Mouse (Mus musculus): ENCODE data around the gene Ube2k.
"Not testable (repeated sequence)": the region's sequence is repeated elsewhere in the genome, so short reads cannot be mapped to it uniquely, and the experiment has no call there.

Gene Ube2k

DNA sequence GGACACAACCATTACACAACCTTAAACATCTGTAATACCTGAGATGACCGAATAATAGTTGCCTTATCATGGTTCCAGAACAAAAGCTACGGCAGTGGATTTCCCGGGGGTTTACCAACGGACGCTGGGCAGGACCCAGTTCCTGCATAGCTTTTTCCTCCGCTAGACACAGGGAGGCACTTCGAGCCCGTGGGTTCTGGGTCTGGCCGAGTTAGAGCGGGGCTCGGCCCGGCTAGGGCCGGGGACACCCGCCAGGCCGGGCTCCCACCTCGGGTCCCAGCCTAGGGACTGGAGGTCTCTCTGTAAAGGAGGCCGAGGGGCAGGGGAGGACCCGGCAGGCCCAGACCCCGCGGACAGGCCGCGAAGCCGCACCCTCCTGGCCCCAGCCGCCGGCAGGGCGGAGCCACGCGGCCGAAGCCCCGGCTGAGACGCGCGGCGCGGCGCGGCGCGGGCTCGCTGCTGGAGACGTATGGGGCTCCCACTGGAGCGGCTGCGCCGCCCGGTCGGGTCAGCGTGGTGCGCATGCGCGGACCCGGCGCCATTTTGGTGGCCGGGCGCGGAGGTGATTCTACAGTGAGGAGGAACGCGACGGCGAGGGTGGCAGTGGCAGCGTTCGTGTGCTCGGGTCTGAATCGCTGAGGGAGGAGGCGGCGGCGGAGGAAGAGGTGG, at the start of gene Ube2k, which contains the start of gene Smim14:
TSS of gene Ube2k (plus strand) at position 483 of the 669 bp plus-strand sequence.
TSS of gene Smim14 (minus strand) at position 434 of the 669 bp plus-strand sequence.
- peak; percentile 94 to 96 for DNase-seq (ENCODE audit: low spot score in 2 of 2)

DNA sequence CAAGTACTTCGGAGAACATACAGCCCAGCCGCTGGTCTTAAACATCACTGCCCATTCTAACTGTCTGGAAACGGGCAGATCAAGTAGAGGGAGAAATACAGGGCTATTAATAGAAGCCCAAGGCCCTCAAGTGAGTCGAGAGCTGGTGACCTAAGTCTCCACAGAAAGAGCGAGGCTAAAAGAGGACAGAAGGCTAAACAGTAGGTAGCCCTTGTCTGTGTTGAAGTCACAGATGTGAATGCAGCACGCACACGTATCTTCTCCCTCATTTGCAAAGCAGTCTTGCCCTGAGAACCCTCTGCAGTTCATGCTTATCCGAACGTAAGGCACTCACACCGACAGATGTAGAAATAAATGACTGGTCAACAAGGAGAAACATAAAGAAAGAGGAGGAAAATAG, 49.7 kb upstream of the Ube2k start:
- DNase-seq (ENCODE audit: low spot score in 2 of 2) = no peak

DNA sequence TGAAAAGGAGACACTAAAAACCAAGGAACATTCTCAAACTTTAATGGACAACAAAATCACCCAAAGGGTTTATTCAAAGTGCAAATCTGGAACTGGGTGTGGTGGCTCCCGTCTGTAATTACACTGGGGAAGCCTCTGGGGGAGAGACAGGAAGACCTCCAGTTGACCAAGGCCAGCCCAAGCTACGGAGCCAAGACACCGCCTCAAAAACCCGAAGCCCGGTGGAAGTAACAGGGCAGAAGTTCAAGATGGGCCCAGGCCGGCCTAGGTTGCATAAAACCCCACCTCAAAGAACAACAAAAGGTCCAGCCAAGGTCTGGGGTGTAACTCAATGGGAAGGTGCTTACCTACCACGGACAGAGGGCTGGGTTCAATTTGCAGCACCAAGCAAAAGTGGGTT, 48.3 kb upstream of the Ube2k start:
- DNase-seq (ENCODE audit: low spot score in 2 of 2) = peak in 1 of 2 experiments; percentile 25

DNA sequence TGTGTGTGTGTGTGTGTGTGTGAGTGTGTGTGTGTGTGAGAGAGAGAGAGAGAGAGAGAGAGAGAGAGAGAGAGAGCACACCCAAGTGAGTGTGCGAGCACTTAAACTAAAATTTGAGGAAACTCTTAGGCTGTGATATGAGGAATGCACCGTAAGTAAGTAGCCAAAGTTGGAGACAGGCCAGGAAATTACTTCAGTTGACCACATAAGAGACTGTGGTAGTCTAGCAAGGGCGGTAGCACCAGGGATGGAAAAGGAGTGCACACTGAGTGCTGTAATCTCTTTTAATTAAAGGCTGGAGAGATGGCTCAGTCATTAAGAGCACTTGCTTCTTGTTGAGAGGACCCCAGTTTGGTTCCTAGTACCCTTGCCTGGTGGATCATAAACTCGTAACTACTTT, 47.2 kb upstream of the Ube2k start:
- DNase-seq (ENCODE audit: low spot score in 2 of 2) = no peak

DNA sequence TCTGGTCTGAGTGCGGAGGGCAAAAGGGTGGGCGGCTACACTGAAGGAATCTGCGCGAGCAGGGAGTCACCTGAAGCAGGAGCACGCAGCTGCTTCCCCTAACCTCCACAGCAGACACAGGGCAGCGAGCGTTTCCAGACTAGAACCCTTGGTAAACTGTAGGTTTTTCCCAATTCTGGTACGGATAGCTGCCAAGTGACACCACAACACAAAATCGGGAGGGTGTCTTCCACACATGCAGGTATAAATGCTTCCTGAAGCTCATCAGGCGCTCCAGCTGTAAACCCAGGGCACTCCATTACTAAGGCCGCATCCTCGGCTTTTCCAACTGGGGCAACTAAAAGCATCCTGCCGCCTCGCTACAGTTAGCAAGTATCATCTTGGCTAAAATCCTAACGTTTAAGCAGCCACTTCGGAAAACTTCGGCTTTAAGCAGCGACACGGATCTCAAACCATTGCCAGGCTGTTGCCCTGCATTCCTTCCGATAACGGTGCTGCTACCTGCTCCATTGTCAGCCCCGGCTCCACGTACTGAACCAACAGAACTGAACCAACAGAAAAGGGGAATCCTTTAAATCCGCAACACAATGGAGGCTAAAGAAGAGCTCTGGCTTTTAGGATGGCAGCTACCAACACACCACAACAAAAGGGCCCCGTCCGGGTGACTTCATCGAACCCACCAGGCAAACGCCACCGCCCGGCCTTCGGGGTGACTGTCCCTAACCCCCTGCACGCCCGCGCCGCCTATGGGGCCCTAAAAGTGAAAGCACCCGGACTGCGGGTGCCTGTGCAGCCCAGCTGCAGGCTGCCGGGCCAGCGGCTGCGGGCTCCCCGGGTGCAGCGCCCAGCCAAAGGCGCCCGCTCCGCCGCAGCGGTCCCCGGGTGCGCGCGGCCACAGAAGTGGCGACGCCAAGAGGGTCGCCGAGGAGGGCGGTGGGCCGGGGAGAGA, 45.0 kb upstream of the Ube2k start:
- DNase-seq (ENCODE audit: low spot score in 2 of 2) = peak; percentile 70 to 85

DNA sequence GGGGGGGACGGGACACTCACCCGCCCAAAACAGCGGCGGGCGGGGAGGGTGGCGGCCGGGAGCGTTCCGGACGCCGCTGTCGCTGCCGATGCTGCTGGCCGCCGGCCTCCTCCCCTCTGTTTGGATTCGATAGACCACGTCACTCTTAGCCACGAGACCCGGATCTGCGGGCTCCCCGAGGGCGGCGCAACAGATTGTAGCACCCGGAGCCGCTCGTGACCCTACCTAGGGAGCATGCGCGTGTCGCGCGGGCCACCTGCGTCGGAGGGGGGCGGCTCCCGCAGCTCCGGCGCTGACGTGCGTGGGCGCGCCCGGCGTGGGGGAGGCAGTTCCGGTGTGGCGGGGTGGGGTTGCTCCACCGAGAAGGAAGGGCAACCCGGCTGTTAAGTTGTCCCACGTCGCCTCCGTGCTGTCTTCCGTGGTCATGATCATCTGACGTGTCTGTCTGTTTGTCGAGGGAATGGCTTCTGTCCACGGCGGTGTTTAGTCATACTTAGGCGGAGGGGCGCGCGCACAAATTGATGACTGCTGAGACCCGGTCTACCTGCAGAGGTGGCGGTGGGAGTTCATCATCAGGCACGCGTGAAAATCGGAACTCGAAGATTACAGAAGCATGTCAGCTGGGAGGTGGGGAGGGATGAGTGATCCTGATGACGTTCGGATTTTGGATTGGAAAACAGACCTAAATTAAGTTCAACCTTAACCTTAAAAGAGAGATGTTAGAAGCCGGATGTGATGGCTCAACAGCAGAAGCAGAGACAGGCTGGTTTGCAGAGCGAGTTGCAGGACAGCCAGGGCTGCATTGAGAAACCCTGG, 44.1 kb upstream of the Ube2k start, which contains the start of gene Gm43552:
TSS of gene Gm43552 (minus strand) at position 118 of the 816 bp plus-strand sequence.
- DNase-seq (ENCODE audit: low spot score in 2 of 2) = peak; percentile 80 to 94

DNA sequence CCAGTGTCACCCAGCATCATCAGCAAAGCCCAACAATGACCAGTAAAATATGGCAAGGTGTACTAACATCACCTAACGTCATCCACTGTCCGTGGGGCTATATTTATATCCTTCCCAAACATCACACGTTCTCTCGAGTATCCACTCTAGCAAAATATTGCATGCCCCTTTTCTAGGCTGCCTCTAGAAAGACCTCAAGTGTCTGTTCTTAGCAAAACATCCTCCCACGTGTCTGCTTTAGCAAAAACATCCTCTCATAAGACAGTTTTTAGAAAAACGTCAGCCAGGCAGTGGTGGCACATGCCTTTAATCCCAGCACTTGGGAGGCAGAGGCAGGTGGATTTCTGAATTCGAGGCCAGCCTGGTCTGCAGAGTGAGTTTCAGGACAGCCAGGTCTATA, 36.8 kb upstream of the Ube2k start:
- no peak for DNase-seq (ENCODE audit: low spot score in 2 of 2)

DNA sequence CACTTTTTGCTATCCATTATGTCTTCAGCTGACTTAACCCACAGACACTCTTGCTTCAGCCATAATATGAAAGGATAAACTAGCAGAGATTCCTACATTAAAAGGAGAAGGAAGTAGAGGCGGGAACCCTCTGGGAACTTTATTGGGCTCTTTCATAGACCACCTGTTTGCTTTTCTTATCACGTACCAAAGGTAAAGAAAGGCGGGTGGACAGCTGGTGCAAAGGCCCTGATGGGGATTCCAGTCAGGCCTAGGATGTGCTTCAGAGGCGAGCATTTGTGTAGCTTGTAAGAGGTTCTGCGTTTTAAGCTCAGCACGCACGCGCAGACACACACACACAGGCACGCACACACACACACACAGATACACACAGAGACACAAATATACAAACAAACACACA, 35.6 kb upstream of the Ube2k start:
- no peak for DNase-seq (ENCODE audit: low spot score in 2 of 2)

DNA sequence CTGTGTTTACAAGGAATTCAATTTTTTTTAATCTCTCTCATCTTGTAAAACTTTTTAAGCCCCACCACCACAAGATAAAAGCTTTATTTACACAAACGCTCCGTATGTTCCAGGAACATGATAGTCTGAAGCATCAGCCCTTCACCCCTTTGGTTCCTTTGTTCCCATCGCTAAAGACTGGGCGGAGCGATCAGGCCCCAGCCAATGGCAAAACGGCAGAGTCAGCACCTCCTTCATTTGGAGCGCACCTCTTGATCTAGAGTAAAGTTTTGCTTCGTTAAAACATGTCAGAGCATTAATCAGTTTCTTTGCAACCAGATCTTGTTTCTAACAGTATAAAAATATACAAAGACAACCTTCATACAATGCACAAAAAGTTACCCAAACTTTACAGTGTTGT, 31.2 kb upstream of the Ube2k start:
- peak in 1 of 2 experiments; percentile 42 for DNase-seq (ENCODE audit: low spot score in 2 of 2)

DNA sequence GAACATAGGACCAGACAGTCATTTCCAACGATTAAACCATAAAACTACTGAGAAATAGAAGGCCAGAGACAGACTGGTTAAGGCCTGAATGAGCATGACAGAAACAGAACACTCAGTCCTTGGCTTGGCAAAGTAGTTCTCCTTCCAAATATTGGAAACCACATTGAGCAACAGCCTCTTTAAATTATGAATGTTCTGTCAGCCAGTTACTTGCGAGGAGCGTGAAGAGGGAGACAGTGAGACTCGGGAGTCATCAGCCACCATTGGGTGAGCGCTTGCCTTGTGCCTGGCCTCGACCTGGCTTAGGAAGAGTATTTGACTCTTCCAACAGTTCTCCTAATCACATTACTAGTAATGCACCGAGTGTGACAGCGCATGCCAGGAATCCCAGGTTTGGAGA, 28.6 kb upstream of the Ube2k start:
- DNase-seq (ENCODE audit: low spot score in 2 of 2) = no peak

DNA sequence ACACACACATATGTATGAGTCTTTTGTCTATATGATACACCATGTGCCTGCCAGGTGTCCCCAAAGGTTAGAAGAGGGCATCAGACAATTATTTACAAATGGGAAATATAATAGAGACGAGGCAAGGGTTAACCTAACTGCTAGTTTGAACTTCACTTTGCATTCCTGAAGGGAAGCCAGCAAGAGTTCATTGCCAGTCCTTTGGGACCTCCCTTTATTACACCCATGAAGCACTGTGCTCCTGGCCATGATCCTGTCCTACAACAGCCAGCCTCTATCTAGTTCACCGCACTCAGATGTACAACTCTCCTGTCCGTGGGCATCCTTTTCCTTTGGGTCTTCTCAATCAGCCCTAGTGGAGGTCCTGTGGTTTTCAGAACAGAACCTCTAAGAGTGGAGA, 23.5 kb upstream of the Ube2k start:
- DNase-seq (ENCODE audit: low spot score in 2 of 2) = no peak

DNA sequence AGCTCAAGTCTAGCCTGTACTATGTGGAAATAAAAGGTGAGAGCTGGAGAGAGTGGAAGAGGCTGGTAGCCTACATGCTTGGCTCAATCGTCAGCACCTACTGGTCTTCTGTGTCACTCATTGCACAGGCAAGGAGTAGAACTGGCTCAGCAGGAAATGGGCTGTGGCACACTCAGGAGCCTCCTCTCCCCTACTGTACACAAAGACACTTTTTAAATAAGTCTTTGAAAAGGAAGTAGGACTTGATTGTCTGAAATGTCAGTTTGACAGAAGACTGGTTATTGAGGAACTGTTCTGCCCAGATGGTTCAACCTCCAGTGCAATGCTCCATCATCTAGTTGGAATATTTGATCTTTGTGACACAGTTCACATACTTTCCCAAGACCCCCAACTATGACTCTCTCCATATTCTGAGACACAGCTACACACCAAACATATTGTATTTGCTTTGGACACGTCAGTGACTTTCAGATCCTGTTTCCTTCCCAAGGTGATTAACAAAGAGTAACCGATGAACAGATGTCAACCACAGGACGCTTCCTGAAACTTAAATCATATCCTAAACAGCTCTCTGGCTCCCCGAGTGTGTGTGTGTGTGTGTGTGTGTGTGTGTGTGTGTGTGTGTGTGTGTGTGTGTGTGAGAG, 22.3 kb upstream of the Ube2k start:
- no peak for DNase-seq (ENCODE audit: low spot score in 2 of 2)

DNA sequence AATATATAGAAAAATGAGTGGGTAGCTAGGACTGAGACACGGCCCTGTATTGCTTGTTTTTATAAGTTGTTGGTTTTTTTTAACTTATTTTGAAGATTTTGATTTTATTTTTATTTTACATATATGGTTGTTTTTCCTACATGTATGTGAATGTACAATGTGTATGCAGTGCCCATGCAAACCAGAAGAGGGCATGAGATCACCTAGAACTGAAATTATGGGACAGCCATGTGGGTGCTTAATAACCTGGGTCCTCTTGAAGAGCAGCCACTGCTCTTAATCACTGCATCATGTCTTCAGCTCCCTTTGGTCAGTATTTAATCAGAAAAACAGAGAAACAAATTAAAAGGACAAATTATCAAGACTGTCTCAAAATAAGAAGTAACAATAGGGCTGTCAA, 15.2 kb upstream of the Ube2k start:
- DNase-seq (ENCODE audit: low spot score in 2 of 2) = peak in 1 of 2 experiments; percentile 25

DNA sequence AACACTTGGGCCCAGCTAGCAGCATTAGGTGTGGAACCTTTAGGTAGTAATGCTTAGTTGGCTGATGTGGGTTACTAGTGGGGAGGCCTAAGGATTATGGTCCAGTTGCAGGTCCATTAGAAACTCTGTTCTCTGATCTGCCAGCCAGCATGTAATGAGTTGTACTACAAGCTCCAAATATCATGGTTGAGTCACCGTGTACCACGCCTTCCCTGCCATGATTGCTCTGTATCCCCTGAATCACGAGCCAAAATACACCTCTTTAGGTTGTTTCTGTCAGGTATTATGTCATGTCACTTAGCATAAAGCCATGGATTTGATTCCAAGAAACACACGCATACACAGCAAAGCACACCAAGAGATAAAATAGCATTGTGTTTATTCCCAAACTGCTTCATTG, 12.2 kb upstream of the Ube2k start:
- DNase-seq (ENCODE audit: low spot score in 2 of 2) = no peak

DNA sequence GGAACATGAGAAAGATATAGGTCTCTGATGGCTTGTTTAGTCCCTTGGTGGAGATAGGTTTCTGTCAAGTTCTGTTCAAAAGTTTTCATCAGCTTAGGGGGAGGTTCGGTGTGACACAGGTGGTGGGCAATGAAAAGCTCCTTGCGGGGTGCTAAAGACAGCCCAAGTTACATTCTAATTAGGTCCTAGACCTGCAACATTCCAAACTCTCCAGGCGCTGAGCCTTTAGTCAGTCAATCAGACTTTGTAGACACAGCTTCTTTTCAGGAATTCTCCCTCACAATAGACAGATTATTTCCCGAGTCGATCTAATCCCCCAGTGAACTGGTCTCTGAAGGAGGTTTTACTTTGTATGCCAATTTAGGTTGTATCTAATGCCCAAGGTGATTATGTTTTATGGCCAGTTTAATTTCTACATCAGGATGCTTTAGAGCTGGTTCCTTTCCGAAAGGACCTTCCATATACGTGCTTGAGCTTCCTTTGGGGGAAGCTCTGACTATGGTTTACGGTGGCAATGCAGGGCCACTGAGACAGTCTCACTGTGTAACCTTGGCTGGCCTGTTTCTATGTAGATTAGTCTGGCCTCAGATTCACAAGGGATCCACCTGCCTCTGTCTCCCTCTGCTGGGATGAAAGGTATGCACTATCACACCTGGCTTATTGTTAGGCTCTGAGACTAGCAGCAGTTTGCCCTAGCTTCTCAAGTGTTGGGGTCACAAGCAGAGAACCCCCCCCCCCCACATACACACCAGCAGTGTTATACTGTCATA, 11.2 kb upstream of the Ube2k start:
- peak in 1 of 2 experiments; percentile 38 for DNase-seq (ENCODE audit: low spot score in 2 of 2)

DNA sequence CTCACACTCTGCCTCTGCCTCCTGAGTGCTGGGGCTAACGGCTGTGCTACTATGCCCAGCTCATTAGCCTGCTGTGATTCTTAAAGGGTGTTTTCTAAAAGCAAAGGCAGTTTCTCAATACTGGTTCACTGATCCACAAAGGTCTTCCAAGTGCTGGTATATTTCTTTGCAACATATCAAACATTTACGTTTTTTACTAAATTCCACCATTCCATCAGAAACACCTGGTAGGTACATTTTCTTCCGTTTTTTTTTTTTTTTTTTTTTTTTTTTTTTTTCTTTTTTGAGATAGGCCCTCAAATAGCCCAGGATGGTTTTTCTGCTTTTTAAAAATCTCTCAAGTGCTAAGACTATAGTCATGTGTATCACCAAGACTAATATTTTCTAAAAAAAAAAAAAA, 5.8 kb upstream of the Ube2k start:
- DNase-seq (ENCODE audit: low spot score in 2 of 2) = no peak

DNA sequence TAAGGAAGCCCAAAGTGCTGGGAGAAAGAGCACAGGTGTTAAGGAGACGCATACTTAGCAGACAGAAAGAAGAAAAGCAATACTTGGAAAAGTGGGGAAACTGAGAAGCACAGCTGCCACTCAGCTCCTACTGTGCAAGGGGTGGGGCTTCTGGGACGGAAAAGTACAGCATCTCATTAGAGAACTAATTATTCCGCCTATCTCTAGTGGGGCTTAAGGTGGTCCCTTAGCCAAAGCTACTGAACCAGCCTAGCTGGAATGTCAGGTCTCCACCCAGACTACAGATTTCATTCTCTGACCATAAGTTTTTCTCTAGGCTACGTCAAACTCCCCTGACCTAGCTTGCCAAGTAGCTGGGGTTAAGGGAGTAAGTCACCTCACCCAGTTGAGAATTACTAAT, 2.5 kb upstream of the Ube2k start:
- no peak for DNase-seq (ENCODE audit: low spot score in 2 of 2)

DNA sequence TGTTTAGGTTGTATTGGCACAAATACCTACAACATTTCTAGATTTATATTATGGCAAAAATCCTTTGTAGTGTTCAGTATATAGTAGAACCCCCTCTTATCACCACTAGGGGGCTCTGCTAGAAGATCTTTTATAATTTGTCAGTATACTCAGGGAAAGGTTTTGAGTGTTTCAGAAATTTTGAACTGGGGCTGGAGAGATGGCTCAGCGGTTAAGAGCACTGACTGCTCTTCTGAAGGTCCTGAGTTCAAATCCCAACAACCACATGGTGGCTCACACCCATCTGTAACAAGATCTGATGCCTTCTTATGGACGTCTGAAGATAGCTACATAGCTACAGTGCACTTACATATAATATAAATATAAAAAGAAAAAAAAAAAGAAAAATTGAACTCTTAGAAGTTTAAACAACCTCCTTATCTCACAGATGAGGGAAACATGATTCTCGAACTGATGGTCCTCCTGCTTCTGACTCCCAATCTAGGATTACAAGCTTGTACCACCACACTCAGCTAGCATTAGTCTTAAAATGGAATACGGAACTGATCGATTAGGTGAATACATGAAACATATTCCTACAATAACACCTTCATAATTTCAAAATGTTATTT, 1.5 kb upstream of the Ube2k start:
- peak; percentile 29 to 36 for DNase-seq (ENCODE audit: low spot score in 2 of 2)

DNA sequence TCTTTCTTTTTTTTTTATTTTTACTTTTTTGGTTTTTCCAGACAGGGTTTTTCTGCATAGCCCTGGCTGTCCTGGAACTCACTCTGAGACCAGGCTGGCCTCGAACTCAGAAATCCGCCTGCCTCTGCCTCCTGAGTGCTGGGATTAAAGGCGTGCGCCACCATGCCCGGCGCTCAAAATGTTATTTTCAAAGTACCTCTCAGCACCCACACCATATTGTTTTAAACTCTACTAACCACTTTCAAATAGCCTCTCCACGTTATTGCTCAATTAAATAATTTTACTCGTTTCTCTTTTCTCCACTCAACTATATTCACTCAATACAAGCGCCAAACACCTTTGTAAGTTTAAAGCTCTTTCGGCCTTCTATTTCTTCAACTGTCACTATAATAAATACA, 966 bp upstream of the Ube2k start:
- not testable (repeated sequence) for DNase-seq (ENCODE audit: low spot score in 2 of 2)

DNA sequence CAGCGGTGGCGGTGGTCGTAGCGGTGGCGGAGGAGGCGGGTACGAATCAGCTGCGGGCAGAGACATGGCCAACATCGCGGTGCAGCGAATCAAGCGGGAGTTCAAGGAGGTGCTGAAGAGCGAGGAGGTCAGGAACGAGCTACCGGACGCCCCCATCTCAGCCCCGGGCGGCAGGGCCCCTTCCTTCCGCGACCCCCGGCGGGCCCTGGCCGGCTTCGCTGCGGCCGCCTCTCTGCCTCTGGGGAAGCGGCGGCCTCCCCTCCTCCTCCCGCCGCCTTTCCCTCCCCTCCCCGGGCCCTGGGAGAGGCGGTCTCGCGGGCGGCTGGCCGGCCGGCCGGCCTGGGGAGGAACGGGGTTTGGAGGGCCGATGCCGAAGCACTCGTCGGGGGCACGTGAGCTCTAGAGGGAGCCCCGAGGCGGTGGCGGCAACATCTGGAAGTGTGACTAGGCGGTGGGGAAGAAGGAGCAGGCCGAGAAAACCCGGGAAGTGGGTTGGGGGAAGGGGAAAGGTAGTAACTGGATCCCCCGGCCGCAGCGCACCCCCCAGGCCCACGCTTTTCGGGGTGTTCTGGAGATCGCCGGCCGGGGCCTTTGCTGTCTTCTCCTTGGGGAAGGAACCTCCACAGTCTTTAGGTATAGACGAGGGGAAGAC, 513 bp downstream of the Ube2k start:
- peak in 1 of 2 experiments; percentile 66 for DNase-seq (ENCODE audit: low spot score in 2 of 2)
